Mouse (Mus musculus): Measurements from ENCODE around the gene Dcbld2. TPM values are rescaled to one million over a fixed set of nuclear protein-coding genes. Genes with fewer than 3 reads are reported as not detected.

Gene Dcbld2
- total and polyA plus RNA-seq, 3 experiments: 2.2 to 3.7 (median 3.3) TPM

GRCm38 (mm10) chr16:58414801-58415200, 6.6 kb downstream of the Dcbld2 start:
- dilution Hi-C loops (cut with MboI; ENCODE audit: extremely low pct_ligation_motif_present, extremely low pct_unique_long_range_greater_than_20kb, low sequenced_read_pairs) (no loop called here), in situ Hi-C loops (cut with MboI; ENCODE audit: low pct_ligation_motif_present, low pct_unique_long_range_greater_than_20kb, low sequenced_read_pairs) (no loop called here)
- Histone ChIP-seq H3K36me3 (replicated peaks in 1 of 2; ENCODE audit: control insufficient read depth in 1 of 2, insufficient read depth in 1 of 2, low read length in 1 of 2) (no peaks in the 10 kb centered on the region), H3K4me1 (ENCODE audit: control insufficient read depth in 1 of 2, insufficient read depth in 2 of 2) (peaks cover under 1 to 3% of the 10 kb centered on the region in 2 experiments; a peak in 1 of 4 replicates), H3K9ac (ENCODE audit: insufficient read depth, low read depth) (no peak overlapping the region), H3K27me3 (replicated peaks) (peaks cover 5% of the 10 kb centered on the region), H3K9me3 (replicated peaks; ENCODE audit: low read length) (no peaks in the 10 kb centered on the region), H3K4me2 (ENCODE audit: insufficient read depth, low read depth, poor library complexity, severe bottlenecking) (no peak overlapping the region), H3K79me2 (replicated peaks; ENCODE audit: control insufficient read depth, extremely low read depth, insufficient read depth, poor library complexity, severe bottlenecking) (no peaks in the 10 kb centered on the region), H3K27ac (ENCODE audit: insufficient read depth, low read depth) (no peak overlapping the region), H3K4me3 (replicated peaks in 1 of 3; ENCODE audit: low read depth in 2 of 3, low read length in 2 of 3, poor library complexity in 1 of 3) (no peak overlapping the region)
- DNase-seq (ENCODE audit: extremely low read depth): no peak
- TF ChIP-seq POLR2A (IDR thresholded peaks at IDR 0.05; ENCODE audit: low read depth, low read length) (no peak), CHD1 (IDR thresholded peaks at IDR 0.05; ENCODE audit: low read depth, low read length) (no peak), E2F4 (IDR thresholded peaks at IDR 0.05; ENCODE audit: insufficient replicate concordance, low read depth, low read length) (no peak), SIN3A (IDR thresholded peaks at IDR 0.05; ENCODE audit: low read length) (no peak), ZMIZ1 (IDR thresholded peaks at IDR 0.05; ENCODE audit: low read depth, low read length) (no peak), MAFK (IDR thresholded peaks at IDR 0.05; ENCODE audit: insufficient replicate concordance, low read length) (no peak), BHLHE40 (IDR thresholded peaks at IDR 0.05; ENCODE audit: low read depth, low read length) (no peak), EP300 (IDR thresholded peaks at IDR 0.05; ENCODE audit: low read length) (no peak), ELF1 (IDR thresholded peaks at IDR 0.05; ENCODE audit: low read depth, low read length) (no peak), JUND (conservative IDR thresholded peaks at IDR 0.05; ENCODE audit: low read depth, low read length) (no peak), MXI1 (IDR thresholded peaks at IDR 0.05; ENCODE audit: low read depth, low read length) (no peak), UBTF (IDR thresholded peaks at IDR 0.05; ENCODE audit: low read depth, low read length) (no peak), ZKSCAN1 (IDR thresholded peaks at IDR 0.05; ENCODE audit: borderline replicate concordance, low read depth, low read length) (no peak), TCF12 (IDR thresholded peaks at IDR 0.05; ENCODE audit: low read depth, low read length) (no peak), USF1 (IDR thresholded peaks at IDR 0.05; ENCODE audit: low read depth, low read length) (no peak), HCFC1 (IDR thresholded peaks at IDR 0.05; ENCODE audit: low read depth, low read length) (no peak)

DNA sequence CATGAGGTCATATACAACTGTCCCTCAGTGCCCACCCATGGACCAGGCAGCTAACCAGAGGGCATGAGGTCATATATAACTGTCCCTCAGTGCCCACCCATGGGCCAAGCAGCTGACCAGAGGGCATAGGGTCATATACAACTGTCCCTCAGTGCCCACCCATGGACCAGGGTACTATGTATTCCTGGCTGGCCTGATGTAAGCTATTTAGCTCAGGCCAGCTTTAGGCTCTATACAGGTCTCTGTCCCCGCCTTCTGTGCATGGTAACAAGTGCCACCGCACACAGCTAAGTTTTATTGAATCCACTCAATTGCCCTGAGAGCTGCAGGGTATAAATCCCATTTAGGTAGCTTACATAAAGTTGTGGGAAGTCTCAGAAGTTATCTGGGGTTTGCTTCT, 7.3 kb downstream of the Dcbld2 start:
- Histone ChIP-seq H3K36me3 (replicated peaks in 1 of 2; ENCODE audit: control insufficient read depth in 1 of 2, insufficient read depth in 1 of 2, low read length in 1 of 2) (no peaks in the 10 kb centered on the region), H3K4me3 (replicated peaks in 1 of 3; ENCODE audit: low read depth in 2 of 3, low read length in 2 of 3, poor library complexity in 1 of 3) (no peak overlapping the region), H3K9ac (ENCODE audit: insufficient read depth, low read depth) (no peak overlapping the region), H3K4me2 (ENCODE audit: insufficient read depth, low read depth, poor library complexity, severe bottlenecking) (no peak overlapping the region), H3K27me3 (replicated peaks) (peaks cover 2% of the 10 kb centered on the region), H3K27ac (ENCODE audit: insufficient read depth, low read depth) (no peak overlapping the region), H3K4me1 (ENCODE audit: control insufficient read depth in 1 of 2, insufficient read depth in 2 of 2) (peaks cover 3% of the 10 kb centered on the region in 2 experiments; a peak in 1 of 4 replicates), H3K79me2 (replicated peaks; ENCODE audit: control insufficient read depth, extremely low read depth, insufficient read depth, poor library complexity, severe bottlenecking) (no peaks in the 10 kb centered on the region), H3K9me3 (replicated peaks; ENCODE audit: low read length) (no peaks in the 10 kb centered on the region)
- no peak for DNase-seq (ENCODE audit: extremely low read depth)
- in situ Hi-C loops (cut with MboI; ENCODE audit: low pct_ligation_motif_present, low pct_unique_long_range_greater_than_20kb, low sequenced_read_pairs) (no loop called here), dilution Hi-C loops (cut with MboI; ENCODE audit: extremely low pct_ligation_motif_present, extremely low pct_unique_long_range_greater_than_20kb, low sequenced_read_pairs) (no loop called here)
- TF ChIP-seq EP300 (IDR thresholded peaks at IDR 0.05; ENCODE audit: low read length): no peak
- no peak for TF ChIP-seq MXI1 (IDR thresholded peaks at IDR 0.05; ENCODE audit: low read depth, low read length)
- TF ChIP-seq UBTF (IDR thresholded peaks at IDR 0.05; ENCODE audit: low read depth, low read length): no peak
- no peak for TF ChIP-seq RAD21 (IDR thresholded peaks at IDR 0.05; ENCODE audit: low read depth, low read length)
- no peak for TF ChIP-seq NRF1 (IDR thresholded peaks at IDR 0.05; ENCODE audit: low read depth, low read length)
- TF ChIP-seq KAT2A (IDR thresholded peaks at IDR 0.05; ENCODE audit: insufficient replicate concordance, low read length): no peak
- TF ChIP-seq JUND (conservative IDR thresholded peaks at IDR 0.05; ENCODE audit: low read depth, low read length): no peak
